Mouse (Mus musculus): ENCODE data around the gene Nup62cl.
A peak's percentile ranks its signal among the peaks of the same experiment; 100 is the strongest.

Gene Nup62cl

DNA sequence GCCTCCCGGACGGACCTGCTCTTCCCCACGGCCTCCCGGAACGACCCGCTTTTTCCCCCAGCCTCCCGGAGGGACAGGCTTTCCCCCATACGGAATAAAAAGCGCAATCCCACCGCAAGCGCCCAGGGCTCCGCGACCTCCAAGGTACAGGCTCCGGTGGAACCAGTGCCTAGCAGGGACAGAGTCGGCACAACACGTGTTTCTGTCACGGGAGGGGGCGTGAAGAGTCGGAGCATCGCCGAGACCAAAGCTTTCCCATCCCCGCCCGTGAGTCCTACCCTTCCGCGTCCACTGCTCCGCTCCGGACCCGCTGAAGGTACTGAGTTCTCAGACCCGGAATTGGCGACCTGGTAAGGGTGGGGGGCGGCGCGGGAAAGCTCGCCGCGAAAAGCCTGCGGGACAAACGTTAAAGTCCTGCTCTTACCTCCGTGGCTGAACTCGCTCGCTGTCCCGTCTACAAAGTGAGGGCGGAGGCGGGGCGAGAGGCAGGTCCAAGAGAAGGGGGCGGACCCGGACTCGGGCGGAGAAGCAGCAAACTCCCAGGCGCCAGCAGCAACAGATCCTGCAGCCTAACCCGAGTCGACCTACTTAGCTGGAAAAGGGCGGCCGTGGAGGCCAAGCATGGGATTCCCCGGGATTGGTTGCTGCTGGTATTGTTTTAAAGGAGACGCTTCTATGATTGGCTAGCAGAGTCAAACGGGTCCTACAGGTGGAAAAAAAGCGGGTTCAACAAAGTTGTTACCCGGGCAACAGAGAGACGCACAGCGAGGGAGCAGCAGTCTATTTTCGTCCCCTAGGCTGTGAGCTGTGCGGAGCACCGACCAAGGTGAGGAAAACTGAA, at the start of gene Nup62cl, which contains the start of gene Pih1h3b:
Gene Nup62cl, minus strand, starts transcription at position 578 of the 841 bp plus-strand sequence.
Gene Pih1h3b, plus strand, starts transcription at position 745 of the 841 bp plus-strand sequence.
- DNase-seq (ENCODE audit: low read depth, low spot score), result no peak

DNA sequence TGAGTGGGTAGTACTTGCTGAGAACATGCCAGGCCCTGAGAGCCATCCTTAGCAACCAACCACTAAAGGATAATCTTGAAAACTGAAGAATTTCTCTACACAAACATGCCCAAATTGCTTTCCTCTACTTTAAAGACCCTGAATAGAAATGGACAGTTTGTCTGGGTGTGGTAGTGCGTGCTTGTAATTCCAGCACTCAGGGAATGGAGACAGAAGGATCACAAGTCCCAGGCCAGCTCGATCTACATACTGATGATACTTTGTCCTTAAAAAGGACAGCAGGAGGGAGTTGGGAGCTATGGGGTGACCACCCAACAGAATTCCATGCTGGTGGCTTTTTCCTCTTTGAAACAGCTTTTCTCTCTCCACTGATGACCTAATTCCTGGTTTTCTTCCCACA, 31.6 kb upstream of the Nup62cl start:
- DNase-seq (ENCODE audit: low read depth, low spot score), result no peak

- DNase-seq (ENCODE audit: low read depth, low spot score), result no peak
These were observed 20.0 kb upstream of the Nup62cl start for GRCm38 (mm10) chrX:140082535-140082934.

DNA sequence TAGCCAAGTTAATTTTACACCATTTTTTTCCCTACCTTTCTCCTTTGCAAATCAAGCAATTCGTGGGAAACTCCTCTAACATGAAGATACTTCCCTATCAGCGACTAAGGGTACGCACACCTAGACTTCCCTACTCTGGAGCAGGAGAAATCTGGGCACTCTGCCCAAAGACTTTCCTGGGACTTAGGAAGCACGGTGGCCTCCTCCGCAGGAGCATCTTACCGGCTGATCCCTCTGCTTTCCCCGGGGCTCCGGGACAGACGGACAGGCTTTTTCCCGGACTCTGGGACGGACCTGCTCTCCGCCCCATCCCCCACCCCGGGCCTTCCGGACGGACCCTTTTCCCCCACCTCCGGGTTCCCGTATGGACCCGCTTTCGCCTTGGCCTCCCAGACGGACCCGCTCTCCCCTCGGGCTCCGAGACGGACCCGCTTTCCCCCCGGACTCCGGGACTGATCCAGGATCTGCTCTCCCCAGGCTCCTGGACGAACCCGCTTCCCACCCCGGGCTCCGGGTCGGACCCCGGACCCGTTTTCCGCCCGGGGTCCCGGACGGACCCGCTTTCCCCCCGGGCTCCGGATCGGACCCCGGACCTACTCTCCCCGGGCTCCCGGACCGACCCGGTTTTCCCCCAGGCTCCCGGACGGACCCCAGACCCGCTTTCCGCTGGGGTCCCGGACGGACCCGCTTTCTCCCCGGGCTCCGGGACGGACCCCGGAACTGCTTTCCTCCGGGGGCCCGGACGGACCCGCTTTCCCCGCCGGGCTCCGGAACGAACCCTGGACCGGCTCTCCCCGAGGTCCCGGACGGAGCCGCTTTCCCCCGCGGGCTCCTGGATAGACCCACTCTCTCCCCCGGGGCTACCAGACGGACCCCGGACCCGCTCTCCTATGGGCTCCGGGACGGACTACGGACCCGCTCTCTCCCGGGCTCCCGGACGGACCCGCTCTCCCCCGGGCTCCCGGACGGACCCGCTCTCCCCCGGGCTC, 1.3 kb downstream of the Nup62cl start:
- DNase-seq (ENCODE audit: low read depth, low spot score), result no peak

- DNase-seq (ENCODE audit: low read depth, low spot score), result no peak
These were observed 63.8 kb downstream of the Nup62cl start for GRCm38 (mm10) chrX:139998691-139999065.

- peak; percentile 86 for DNase-seq (ENCODE audit: low read depth, low spot score)
These were observed 64.5 kb downstream of the Nup62cl start, which contains the start of gene Rbm41 for GRCm38 (mm10) chrX:139997740-139998690. Gene Rbm41, minus strand, starts transcription at chrX:139998595.

DNA sequence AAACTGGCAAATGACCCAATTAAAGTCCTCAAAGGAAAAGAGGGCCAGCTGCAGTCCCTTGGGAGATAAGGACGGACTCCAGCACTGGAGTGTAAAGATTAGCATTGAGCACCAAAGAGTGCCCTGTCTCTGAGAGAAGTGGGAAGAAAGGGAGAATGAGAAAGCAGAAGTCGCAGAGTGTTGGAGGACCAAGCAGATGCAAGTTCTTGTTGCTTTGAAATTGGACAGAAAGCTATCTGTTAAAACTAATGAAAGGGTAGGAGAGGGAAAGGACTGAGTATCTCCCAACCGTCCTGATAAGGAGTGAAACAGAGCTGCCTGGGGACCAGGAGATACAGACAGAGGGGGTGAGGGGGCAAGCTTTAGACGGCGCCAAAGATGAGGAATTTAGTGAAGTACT, 80.4 kb downstream of the Nup62cl start:
- no peak for DNase-seq (ENCODE audit: low read depth, low spot score)
